Mouse (Mus musculus) megakaryocyte, embryonic 14.5 days (primary cell): ENCODE data around the gene 5730455P16Rik.
"Not testable (repeated sequence)": the region's sequence is repeated elsewhere in the genome, so short reads cannot be mapped to it uniquely, and the experiment has no call there.

ENCODE experiments used
- FLI1 ChIP-seq: IDR thresholded peaks from 2 replicates; pipeline ENCODE4 v1.6.1; 2012; ENCODE audit warnings: low read length, inconsistent platforms, mixed read lengths
- GATA1 ChIP-seq: IDR thresholded peaks from 3 replicates; pipeline ENCODE4 v1.6.1; 2012; ENCODE audit warnings: mixed read lengths, low read length, inconsistent platforms, borderline replicate concordance

- not testable (repeated sequence) for TF ChIP-seq FLI1, GATA1
These were observed 30.0 kb upstream of the 5730455P16Rik start for GRCm38 (mm10) chr11:80407878-80408277.
